Mouse (Mus musculus) cerebellum, adult 2 months (tissue): ENCODE data around the gene Mob3a. TPM values are rescaled to one million over a fixed set of nuclear protein-coding genes. Genes with fewer than 3 reads are reported as not detected.
A peak's percentile ranks its signal among the peaks of the same experiment; 100 is the strongest.
"Not testable (repeated sequence)": the region's sequence is repeated elsewhere in the genome, so short reads cannot be mapped to it uniquely, and the experiment has no call there.

Source experiments
- DNase-seq, 2 experiments: peaks; one replicate each; pipeline ENCODE4 v3.0.0; 2021
- H3K27ac ChIP-seq: fragments of 200-500 bp; 2 replicates; pipeline ENCODE4 v1.5.1; 2012; ENCODE audit warnings: low read length, control low read depth, inconsistent platforms; ENCODE audit not compliant: insufficient read depth
- H3K27me3 ChIP-seq: fragments of 200-500 bp; 2 replicates; pipeline ENCODE4 v1.6.1; 2012; ENCODE audit warnings: inconsistent platforms, mild to moderate bottlenecking, low read length, moderate library complexity; ENCODE audit not compliant: control insufficient read depth, insufficient read depth
- H3K4me1 ChIP-seq: fragments of 200-500 bp; 2 replicates; pipeline ENCODE4 v1.6.1; 2011; ENCODE audit warnings: low read length; ENCODE audit not compliant: control insufficient read depth, insufficient read depth
- H3K4me3 ChIP-seq: fragments of 200-500 bp; replicated peaks from 2 replicates; pipeline ENCODE3; 2011; ENCODE audit warnings: mild to moderate bottlenecking, low read depth, low read length, control low read depth; ENCODE audit not compliant: insufficient read depth
- CTCF ChIP-seq: fragments of 200-500 bp; IDR thresholded peaks from 2 replicates; pipeline ENCODE4 v1.5.1; 2011; ENCODE audit warnings: low read depth, mild to moderate bottlenecking, control low read depth, low read length, moderate library complexity, borderline replicate concordance; ENCODE audit not compliant: insufficient read depth
- POLR2A ChIP-seq: fragments of 200-500 bp; IDR thresholded peaks from 2 replicates; pipeline ENCODE4 v1.6.1; 2011; ENCODE audit warnings: low read length, control low read depth, borderline replicate concordance; ENCODE audit not compliant: insufficient read depth
- WGBS: fragments of 180-500 bp; shearing (Covaris S2); methylation state at CpG from one replicate; pipeline ENCODE4 v1.1.7; 2018; 5-methylcytosine and 5-hydroxymethylcytosine counted together
- polyA plus RNA-seq: library from polyadenylated mRNA; depleted of rRNA; stranded (reverse); fragments of >200 nt; gene quantifications from 2 replicates; pipeline ENCODE4 v1.2.3, GENCODE M21; 2012; rRNA removed

Gene Mob3a
- polyA plus RNA-seq, 1 experiment: 12.6 TPM

DNA sequence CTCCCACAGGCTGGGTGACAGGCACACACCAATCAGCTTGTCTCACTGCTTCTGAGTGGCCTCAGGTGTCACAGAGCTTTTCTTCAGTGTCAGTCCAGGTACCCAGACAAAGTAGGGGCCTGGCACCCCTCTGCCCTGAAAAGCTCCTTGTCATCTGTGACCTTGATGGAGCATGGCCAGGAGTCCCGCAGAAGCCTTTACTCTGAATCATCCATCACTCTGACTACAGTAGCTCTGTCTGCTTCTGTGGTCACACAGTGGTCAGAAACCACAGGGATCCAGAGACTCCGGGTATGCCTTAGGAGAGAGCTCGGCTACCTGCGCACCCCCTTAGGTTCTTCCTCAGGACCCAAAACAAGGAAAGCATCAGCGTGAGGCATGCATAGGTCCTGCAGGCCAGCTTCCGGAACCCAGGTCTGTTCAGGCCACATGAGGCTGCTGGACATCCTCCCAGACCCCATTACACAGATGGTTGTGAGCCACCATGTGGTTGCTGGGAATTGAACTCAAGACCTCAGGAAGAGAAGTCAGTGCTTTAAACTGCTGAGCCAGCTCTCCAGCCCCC is 48.5 kb downstream of the Mob3a start:
- 21% methylated on average over 6 of the region's 6 CpGs for WGBS
- H3K4me1 ChIP-seq: peaks cover 43% of the 10 kb centered on the region
- H3K4me3 ChIP-seq: no peak overlapping the region
- TF ChIP-seq CTCF: no peak
- TF ChIP-seq POLR2A: no peak
- no peaks in the 10 kb centered on the region for H3K27me3 ChIP-seq
- H3K27ac ChIP-seq: 0 out of 2 replicates have a peak overlapping the region, but pooled peaks have one; percentile 22
- DNase-seq: no peak

DNA sequence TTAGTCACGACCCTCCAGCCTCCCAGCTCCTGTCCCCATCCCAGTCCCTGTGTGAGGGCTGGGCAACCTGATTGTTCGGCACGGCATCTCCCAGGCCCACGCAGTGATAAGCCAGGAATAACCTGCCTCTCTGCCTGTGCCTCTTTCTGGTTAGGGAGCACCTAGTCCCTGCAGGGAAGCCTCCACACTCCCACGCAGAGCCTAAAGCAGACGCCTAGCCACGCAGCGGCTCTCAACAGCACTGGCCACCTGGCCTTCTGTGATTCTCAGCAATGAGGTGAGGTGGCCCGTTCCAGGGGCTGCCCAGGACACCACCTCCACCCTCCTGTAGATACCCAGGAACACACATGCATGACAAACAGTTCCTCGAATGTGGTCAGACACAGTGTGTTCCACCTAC is 51.4 kb downstream of the Mob3a start:
- TF ChIP-seq POLR2A (no peak), CTCF (no peak)
- H3K4me3 ChIP-seq: no peak overlapping the region
- WGBS: 27% methylated on average over 10 of the region's 10 CpGs
- peak overlapping the region; percentile 8 for H3K27ac ChIP-seq
- no peak for DNase-seq
- H3K27me3 ChIP-seq: no peaks in the 10 kb centered on the region
- peaks cover 43% of the 10 kb centered on the region for H3K4me1 ChIP-seq

DNA sequence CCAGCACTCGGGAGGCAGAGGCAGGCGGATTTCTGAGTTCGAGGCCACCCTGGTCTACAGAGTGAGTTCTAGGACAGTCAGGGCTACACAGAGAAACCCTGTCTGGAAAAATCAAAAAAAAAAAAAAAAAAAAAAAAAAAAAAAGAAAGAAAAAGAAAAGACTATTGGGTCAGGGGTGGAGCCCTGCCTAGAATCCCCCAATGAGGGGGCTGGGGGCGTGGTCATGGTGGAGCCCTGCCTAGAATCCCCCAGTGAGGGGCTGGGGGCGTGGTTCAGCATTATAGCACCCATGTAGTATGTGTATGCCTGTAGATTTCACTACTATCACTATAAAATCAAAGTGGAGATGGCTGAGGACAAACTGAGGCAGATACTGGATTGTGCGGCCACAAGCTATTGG is 51.9 kb downstream of the Mob3a start:
- 80% methylated on average over 6 of the region's 6 CpGs for WGBS
- H3K27ac ChIP-seq: peak overlapping the region; percentile 8

DNA sequence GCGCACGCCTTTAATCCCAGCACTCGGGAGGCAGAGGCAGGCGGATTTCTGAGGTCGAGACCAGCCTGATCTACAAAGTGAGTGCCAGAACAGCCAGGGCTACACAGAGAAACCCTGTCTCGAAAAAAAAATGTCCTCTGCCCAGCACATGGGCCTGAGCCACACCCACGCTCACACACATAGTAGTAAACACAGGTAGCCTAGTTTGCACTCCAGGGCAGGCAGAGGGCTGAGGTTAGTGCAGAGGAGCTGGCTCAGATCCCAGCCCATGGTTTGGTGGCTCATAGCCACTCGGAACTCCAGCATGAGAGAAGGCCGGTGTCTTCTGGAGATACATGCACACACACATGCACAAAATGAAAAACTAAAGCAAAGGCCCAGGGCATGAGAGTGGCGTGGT is 54.8 kb downstream of the Mob3a start:
- WGBS: 77% methylated on average over 10 of the region's 10 CpGs
- no peak for DNase-seq
- Histone ChIP-seq H3K27ac (no peak overlapping the region), H3K4me3 (no peak overlapping the region), H3K27me3 (no peaks in the 10 kb centered on the region), H3K4me1 (peaks cover 31% of the 10 kb centered on the region)
- TF ChIP-seq POLR2A: no peak
- no peak for TF ChIP-seq CTCF

More for the DNA sequence above, 51.9 kb downstream of the Mob3a start:
- peaks cover 38% of the 10 kb centered on the region for H3K4me1 ChIP-seq
- H3K4me3 ChIP-seq, DNase-seq, H3K27me3 ChIP-seq: not testable (repeated sequence)

DNA sequence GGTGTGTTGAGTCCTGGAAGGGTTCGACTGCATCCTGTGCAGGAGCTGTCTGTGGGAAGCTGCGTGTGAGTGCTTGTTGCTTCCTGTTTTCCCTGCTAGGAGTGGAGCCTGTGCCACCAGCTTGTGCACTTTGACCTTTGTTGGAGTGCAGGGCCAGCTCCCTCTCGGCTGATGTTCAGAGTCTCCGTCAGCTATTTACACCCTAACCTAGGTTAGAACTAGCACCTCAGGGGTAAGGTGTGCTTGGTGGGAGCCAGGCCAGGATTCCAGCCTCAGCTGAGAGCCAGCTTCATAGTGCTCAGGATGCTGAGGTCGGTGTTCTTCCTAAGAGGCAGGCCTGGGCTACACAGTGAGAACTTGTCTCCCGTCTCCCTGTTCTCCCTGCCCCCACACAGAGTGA is 66.4 kb downstream of the Mob3a start:
- TF ChIP-seq CTCF (no peak), POLR2A (no peak)
- no peaks in the 10 kb centered on the region for H3K27me3 ChIP-seq
- H3K27ac ChIP-seq: no peak overlapping the region
- WGBS: 86% methylated on average over 6 of the region's 6 CpGs
- H3K4me3 ChIP-seq: no peak overlapping the region
- no peak for DNase-seq
- peaks cover 13% of the 10 kb centered on the region for H3K4me1 ChIP-seq

Other genes with a start within 250 kb of the Mob3a start
- 0.36 and 0.46 TPM in 2 replicates for gene Onecut3, start 207.1 kb downstream of the Mob3a start, polyA plus RNA-seq
- gene Atp8b3, start 162.9 kb downstream of the Mob3a start, polyA plus RNA-seq: 0.30 and 0.52 TPM in 2 replicates
- 44.4 and 47.5 TPM in 2 replicates for gene Rexo1, start 140.4 kb downstream of the Mob3a start, polyA plus RNA-seq
- gene Klf16, start 124.7 kb downstream of the Mob3a start, polyA plus RNA-seq: 9.5 and 10.6 TPM in 2 replicates
- gene Abhd17a, start 111.6 kb downstream of the Mob3a start, polyA plus RNA-seq: 230 and 232 TPM in 2 replicates
- 57.9 and 62.0 TPM in 2 replicates for gene Scamp4, start 99.1 kb downstream of the Mob3a start, polyA plus RNA-seq
- 7.0 and 7.5 TPM in 2 replicates for gene Adat3, start 99.1 kb downstream of the Mob3a start, polyA plus RNA-seq
- gene Gm49322, start 96.0 kb downstream of the Mob3a start, polyA plus RNA-seq: 3.5 and 4.2 TPM in 2 replicates
- 208 and 218 TPM in 2 replicates for gene Csnk1g2, start 79.1 kb downstream of the Mob3a start, polyA plus RNA-seq
- 106 and 108 TPM in 2 replicates for gene Btbd2, start 44.9 kb downstream of the Mob3a start, polyA plus RNA-seq
- 59.3 and 64.4 TPM in 2 replicates for gene Mknk2, start 23.9 kb downstream of the Mob3a start, polyA plus RNA-seq
- 112 and 117 TPM in 2 replicates for gene Izumo4, start 207 bp upstream of the Mob3a start, polyA plus RNA-seq
- 175 and 189 TPM in 2 replicates for gene Ap3d1, start 40.3 kb upstream of the Mob3a start, polyA plus RNA-seq
- gene Dot1l, start 53.2 kb upstream of the Mob3a start, polyA plus RNA-seq: 101 and 115 TPM in 2 replicates
- 52.0 and 66.4 TPM in 2 replicates for gene Sf3a2, start 96.2 kb upstream of the Mob3a start, polyA plus RNA-seq
- 106 and 122 TPM in 2 replicates for gene Plekhj1, start 96.6 kb upstream of the Mob3a start, polyA plus RNA-seq
- 3.0 and 4.3 TPM in 2 replicates for gene Amh, start 103.3 kb upstream of the Mob3a start, polyA plus RNA-seq
- 0.27 and 0.38 TPM in 2 replicates for gene Jsrp1, start 111.5 kb upstream of the Mob3a start, polyA plus RNA-seq
- gene Oaz1, start 124.7 kb upstream of the Mob3a start, polyA plus RNA-seq: 776 and 779 TPM in 2 replicates
- 54.4 and 69.1 TPM in 2 replicates for gene Lingo3, start 142.1 kb upstream of the Mob3a start, polyA plus RNA-seq
- 213 and 215 TPM in 2 replicates for gene Lsm7, start 153.2 kb upstream of the Mob3a start, polyA plus RNA-seq
- 123 and 132 TPM in 2 replicates for gene Sppl2b, start 153.3 kb upstream of the Mob3a start, polyA plus RNA-seq
- gene Tmprss9, start 169.9 kb upstream of the Mob3a start, polyA plus RNA-seq: 0.41 and 0.74 TPM in 2 replicates
- 208 and 217 TPM in 2 replicates for gene Timm13, start 199.0 kb upstream of the Mob3a start, polyA plus RNA-seq
- 39.0 and 42.8 TPM in 2 replicates for gene Lmnb2, start 216.3 kb upstream of the Mob3a start, polyA plus RNA-seq
- 30.6 and 33.3 TPM in 2 replicates for gene Gadd45b, start 228.1 kb upstream of the Mob3a start, polyA plus RNA-seq